Mouse (Mus musculus) ES-Bruce4 (cell line): Measurements from ENCODE around the gene Scn4b.

Experiments used
- CTCF ChIP-seq: IDR thresholded peaks from one replicate; pipeline ENCODE4 v1.8.1; 2011; ENCODE audit warnings: low read depth, low read length
- EP300 ChIP-seq: IDR thresholded peaks from 2 replicates; pipeline ENCODE4 v1.6.1; 2011; ENCODE audit warnings: low read depth, low read length; ENCODE audit not compliant: insufficient read depth

- no peak for TF ChIP-seq CTCF
- TF ChIP-seq EP300, result no peak
Observed at GRCm38 (mm10) chr9:45142686-45143085, 4.5 kb downstream of the Scn4b start.
